Mouse (Mus musculus) lung, adult 2 months (tissue): ENCODE data around the gene Treh. TPM values are rescaled to one million over a fixed set of nuclear protein-coding genes. Genes with fewer than 3 reads are reported as not detected.

Experiments
- DNase-seq: peaks from one replicate; pipeline ENCODE4 v3.0.0; 2022
- H3K4me1 ChIP-seq: fragments of 200-500 bp; 2 replicates; pipeline ENCODE4 v1.6.1; 2011; ENCODE audit warnings: low read length; ENCODE audit not compliant: control insufficient read depth, insufficient read depth
- H3K4me3 ChIP-seq: fragments of 200-500 bp; replicated peaks from 2 replicates; pipeline ENCODE3; 2011; ENCODE audit warnings: low read depth, mild to moderate bottlenecking, control low read depth, low read length; ENCODE audit errors: extremely low read depth
- CTCF ChIP-seq: fragments of 200-500 bp; IDR thresholded peaks from 2 replicates; pipeline ENCODE4 v1.5.1; 2011; ENCODE audit warnings: mild to moderate bottlenecking, low read length, control low read depth; ENCODE audit not compliant: insufficient read depth
- POLR2A ChIP-seq: fragments of 200-500 bp; IDR thresholded peaks from 2 replicates; pipeline ENCODE4 v1.6.1; 2011; ENCODE audit warnings: low read depth, mild to moderate bottlenecking, control low read depth, low read length, borderline replicate concordance; ENCODE audit errors: extremely low read depth
- WGBS: fragments of 180-500 bp; shearing (Covaris S2); methylation state at CpG from one replicate; pipeline ENCODE4 v1.1.7; 2018; 5-methylcytosine and 5-hydroxymethylcytosine counted together
- polyA plus RNA-seq: library from polyadenylated mRNA; depleted of rRNA; stranded (reverse); fragments of >200 nt; gene quantifications from 2 replicates; pipeline ENCODE4 v1.2.3, GENCODE M21; 2012

Treh gene
- polyA plus RNA-seq, 1 experiment = not detected

DNA sequence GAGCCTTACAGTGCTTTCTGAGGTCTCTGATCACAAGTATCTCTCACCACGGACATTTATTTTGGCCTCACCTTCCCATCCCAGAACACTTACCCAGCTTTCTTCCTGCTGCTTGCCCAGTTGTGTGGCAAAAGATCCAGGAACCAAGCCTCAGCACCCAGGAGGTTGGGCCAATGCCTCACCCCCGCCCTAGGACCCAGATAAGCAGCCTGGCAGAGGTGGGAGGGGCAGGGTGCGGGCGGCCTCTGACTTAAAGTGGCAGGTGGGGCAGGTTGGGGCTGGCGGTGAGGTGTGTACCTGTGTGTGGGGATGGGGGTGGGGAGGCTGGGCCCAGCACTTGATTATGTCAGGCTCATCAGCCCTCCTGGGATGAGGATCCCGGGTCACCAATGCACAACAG, 40.0 kb downstream of the Treh start:
- TF ChIP-seq POLR2A = no peak
- TF ChIP-seq CTCF = no peak
- DNase-seq = no peak
- Histone ChIP-seq H3K4me1 (no peaks in the 10 kb centered on the region), H3K4me3 (no peak overlapping the region)
- 62% methylated on average over 6 of the region's 6 CpGs for WGBS

DNA sequence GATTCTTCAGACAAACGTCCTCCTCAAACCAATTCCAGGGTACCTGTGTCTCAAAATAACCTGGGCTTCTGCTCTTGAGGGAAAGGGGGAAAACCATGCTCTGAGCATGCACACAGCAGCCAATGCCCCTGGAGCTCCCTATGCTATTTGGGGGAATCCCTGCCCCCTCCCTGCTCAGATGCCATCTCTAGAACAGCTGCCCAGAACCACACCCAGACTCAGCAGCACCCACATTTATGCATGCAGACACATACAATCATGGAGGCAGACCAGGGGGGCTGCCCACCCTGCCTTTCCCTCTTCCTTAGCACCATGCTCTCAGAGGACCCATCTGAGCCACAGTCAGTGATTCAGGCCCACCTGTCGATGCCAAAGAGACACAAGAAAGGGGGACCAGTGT, 40.5 kb downstream of the Treh start:
- WGBS = 74% methylated on average over 2 of the region's 2 CpGs

DNA sequence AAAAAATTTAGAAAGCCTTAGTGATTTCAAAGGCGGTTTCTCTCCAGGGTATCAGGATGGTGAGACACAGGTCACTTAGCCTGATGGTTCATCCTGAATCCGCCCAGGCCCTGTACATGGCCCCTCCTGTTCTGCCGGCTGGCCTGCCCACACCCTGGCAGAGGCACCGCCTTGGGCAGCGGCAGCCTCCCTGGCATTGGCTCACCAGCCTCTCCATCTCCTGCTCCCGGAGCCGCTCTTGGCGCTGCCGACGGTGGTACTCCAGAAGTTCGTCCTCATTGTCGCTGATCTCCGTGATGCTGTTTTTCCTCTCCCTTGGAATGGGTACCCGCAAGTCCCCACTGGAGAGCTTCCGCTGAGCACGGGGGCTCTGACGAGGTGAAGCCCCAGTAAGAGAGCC, 42.1 kb downstream of the Treh start:
- DNase-seq = no peak
- WGBS = 87% methylated on average over 17 of the region's 17 CpGs
- Histone ChIP-seq H3K4me1 (no peaks in the 10 kb centered on the region), H3K4me3 (no peak overlapping the region)
- TF ChIP-seq CTCF (no peak), POLR2A (no peak)

More for the DNA sequence above, 40.5 kb downstream of the Treh start:
- H3K4me1 ChIP-seq = no peaks in the 10 kb centered on the region
- no peak overlapping the region for H3K4me3 ChIP-seq
- no peak for DNase-seq
- TF ChIP-seq CTCF (no peak), POLR2A (no peak)

DNA sequence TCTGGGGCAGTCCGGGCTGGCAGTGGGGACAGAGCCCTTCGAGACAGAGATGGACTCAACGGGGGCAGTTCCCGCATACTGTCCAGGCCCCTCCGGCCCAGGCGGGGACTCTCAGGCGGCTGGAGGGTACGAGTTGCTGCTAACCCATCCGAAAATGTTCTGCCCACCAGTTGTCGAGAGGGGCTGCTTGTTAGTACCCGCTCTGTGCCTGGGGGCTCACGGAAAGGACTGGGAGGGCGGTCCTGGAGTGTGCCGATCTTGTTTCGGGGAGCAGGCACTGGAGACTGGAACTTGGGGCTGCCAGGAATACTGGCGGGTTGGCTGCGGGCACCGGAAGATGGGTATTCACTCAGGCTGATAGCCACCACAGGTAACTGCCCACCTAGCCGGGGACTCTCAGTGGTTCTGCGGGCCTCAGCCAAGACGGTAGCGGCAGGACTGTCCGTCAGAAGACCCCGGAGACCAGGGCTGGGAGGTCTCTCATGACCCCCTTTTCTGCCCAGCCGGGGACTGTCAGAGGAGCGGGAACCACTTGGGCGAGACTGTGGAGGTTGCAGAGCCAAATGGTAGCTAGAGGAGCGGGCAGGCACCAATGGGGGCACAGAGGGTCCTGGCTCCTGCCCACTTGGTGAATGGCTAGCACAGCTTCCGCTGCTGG, 42.8 kb downstream of the Treh start:
- DNase-seq = no peak
- TF ChIP-seq CTCF = no peak
- TF ChIP-seq POLR2A = no peak
- WGBS = 97% methylated on average over 29 of the region's 29 CpGs
- Histone ChIP-seq H3K4me3 (no peak overlapping the region), H3K4me1 (peaks cover 6% of the 10 kb centered on the region)

DNA sequence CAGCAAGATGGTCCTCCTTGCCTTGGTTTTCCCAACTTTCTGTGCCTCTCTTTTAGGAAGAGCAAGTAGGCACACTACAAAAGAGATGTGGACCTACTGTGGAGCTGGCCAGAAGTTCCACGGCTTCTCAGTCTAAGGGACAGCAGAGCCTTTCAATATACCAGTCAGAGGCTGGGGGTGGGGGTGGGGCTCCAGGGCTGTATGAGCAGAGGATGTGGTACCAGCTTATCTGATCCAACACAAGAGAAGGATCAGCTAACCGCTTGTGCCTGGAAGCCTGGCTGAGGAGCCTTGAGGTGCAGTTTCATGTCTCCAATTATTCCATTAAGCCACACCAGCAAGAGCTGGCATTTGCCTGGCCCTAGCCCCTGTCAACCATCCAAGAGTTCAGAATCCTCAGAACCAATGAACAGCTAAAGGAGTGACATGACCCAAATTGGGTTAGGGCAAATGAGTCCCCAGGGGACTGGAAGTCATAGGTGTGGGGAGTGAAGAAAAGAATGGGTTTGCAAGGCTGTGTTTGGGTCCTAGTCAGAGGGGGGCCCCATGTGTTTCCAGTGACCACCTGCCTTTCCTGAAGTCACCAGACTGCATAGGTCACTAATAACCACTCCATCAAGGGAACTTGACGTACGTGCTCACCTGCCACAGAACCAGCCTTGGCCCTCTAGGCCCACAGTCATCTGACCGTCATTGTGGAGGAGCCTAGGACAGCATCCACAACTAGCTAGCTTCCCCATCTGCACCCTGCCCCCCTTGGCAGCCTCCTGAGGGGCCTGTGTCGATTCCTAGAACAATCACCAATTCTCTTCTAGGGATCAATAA, 44.2 kb downstream of the Treh start:
- Histone ChIP-seq H3K4me3 (no peak overlapping the region), H3K4me1 (peaks cover 13% of the 10 kb centered on the region)
- DNase-seq = no peak
- WGBS = 80% methylated on average over 6 of the region's 6 CpGs
- no peak for TF ChIP-seq CTCF
- TF ChIP-seq POLR2A = no peak

DNA sequence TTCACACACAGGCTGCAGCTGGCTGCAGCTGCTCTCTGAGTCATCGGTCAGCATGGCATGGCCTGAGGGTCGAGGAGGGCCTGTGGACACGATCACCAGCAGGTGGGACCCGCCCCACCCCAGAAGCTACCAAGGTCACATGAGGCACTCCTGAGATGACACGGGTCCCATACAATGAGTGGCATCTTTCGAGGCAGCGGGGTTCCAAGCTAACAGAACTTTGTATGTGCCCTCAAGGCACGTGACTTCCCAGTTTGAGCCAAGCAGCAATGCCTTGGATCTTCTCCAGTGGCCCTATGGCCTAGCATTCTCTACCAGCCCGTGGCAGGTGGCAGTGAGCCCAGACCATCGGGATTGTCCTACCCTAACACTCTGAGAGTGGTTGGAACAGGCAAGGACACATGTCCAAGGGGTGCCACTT, 44.8 kb downstream of the Treh start:
- Histone ChIP-seq H3K4me1 (peaks cover 15% of the 10 kb centered on the region), H3K4me3 (no peak overlapping the region)
- 73% methylated on average over 10 of the region's 10 CpGs for WGBS
- TF ChIP-seq POLR2A (no peak), CTCF (no peak)
- DNase-seq = no peak

DNA sequence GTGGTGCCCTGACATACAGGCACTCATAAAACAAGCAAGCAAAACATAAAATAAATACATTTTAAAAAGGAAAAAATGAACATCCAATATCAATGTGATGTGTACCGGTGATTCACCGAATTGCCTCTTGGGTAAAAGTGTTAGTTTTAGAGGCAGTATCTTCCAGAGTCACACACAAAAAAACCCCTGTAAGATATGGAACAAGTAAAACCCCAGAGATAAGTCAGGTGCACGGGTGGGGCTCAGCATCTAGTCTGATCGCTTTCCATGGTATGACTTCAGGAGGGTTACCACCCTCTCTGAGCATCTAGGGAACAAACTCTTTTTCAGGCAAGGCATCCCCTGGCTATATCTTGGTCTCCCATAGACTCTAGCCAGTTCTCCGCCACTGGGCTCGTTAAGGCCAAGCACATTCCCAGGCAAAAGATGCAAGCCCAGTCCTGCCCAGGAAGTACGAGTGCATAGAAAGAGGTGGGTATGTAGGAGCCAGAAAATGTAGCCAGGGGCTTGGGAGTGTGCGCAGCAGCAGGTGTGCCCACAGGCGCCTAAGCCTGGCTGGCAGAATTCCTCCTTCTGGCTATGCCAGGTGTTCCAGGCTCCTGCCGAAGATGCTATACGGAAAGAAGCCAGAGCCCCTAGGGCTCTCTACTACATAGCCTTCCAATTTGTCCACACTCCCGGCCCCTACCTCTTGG, 46.1 kb downstream of the Treh start:
- TF ChIP-seq CTCF (no peak), POLR2A (no peak)
- Histone ChIP-seq H3K4me1 (peaks cover 24% of the 10 kb centered on the region), H3K4me3 (no peak overlapping the region)
- 87% methylated on average over 12 of the region's 12 CpGs for WGBS
- DNase-seq = no peak

DNA sequence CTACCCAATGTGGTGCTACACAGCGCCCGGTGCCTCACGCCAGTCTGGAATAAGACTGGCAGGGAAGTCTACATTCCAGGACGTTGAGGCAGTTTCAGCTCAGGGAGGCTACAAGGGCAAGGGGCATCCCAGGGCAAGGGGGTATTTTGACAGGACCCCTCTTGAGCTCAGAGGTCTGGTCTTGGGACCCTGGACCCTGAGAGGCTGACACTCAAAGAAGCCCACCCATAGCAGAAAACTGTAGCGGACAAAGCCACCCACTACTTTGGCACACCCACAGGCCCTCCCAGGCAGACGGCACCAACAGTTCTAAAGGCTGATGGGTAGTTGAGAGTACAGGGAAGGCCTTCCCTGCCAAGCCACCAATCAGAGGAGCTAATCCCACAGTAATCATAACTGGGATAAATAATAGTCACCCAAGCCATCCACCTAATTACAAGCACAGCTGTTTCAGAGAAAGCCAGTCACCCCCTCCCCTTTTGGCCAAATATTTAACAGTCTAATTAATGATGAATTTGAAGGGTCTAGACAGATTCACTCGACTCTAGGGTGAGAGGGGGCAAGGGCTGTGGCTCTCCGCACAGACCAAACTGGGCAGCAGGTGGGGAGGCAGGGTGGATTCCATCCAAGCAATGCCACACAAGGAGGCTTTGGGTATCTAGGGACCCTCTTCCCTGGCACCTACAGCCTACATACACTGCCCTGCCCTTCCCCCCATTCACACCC, 46.8 kb downstream of the Treh start:
- 65% methylated on average over 8 of the region's 8 CpGs for WGBS
- no peak overlapping the region for H3K4me3 ChIP-seq
- TF ChIP-seq CTCF (no peak), POLR2A (no peak)
- H3K4me1 ChIP-seq = peaks cover 27% of the 10 kb centered on the region
- DNase-seq = no peak
